Comparison of ENCODE assay signal across 12 mouse cellular contexts in genomic region chr16:46410053-46410738, GRCm38 (mm10).
DNase-seq lines count a peak whose midpoint lies in the region; ATAC-seq lines count a peak whose summit lies in the region.
"Had no signal": no experiment of that assay in that cellular context is flagged by ENCODE, and none has a peak within 500 bp of the region (broad histone marks: within the 10 kb centered on the region; RNA-seq: fewer than 3 reads in every experiment).

No protein-coding gene starts in this region.

- ATAC-seq in frontal cortex, adult (ENCODE audit: low TSS enrichment) = peak; percentile 83

- DNase-seq in frontal cortex, postnatal 14 days (ENCODE audit: low spot score in 2 of 2) = no peak
- peak; percentile 37 to 46 for DNase-seq in kidney, postnatal 36 days
- no peak for DNase-seq in kidney, postnatal 4 days
- DNase-seq in retina, postnatal 1 day = peak; percentile 20
- no peak for DNase-seq in retina, embryonic 14.5 days (ENCODE audit: low spot score)
- DNase-seq in telencephalon, adult 2 months (ENCODE audit: low read depth, low spot score) = peak; percentile 44
- DNase-seq in embryo, embryonic 10.5 days (ENCODE audit: low spot score) = no peak
- DNase-seq: cerebellum, adult 8-10 months; liver; right cerebral cortex, postnatal 4 days; thymus, adult 2 months had no signal

Comparison
In these comparisons a context has a peak if more than half of its experiments do, and no peak if none do; other contexts are left out.
1. DNase-seq: peak in kidney, postnatal 36 days (2 of 2), retina, postnatal 1 day (single experiment) and telencephalon, adult 2 months (single experiment); none in frontal cortex, postnatal 14 days (0 of 2), kidney, postnatal 4 days (0 of 2), retina, embryonic 14.5 days (single experiment) and embryo, embryonic 10.5 days (single experiment).